Mouse (Mus musculus) small intestine, adult 2 months (tissue): ENCODE results near the gene Zbed4.

Experiments used
- CTCF ChIP-seq: fragments of 200-500 bp; IDR thresholded peaks from 2 replicates; pipeline ENCODE4 v1.5.1; 2012; ENCODE audit warnings: low read depth, mild to moderate bottlenecking, control low read depth, inconsistent platforms, low read length, moderate library complexity, mixed read lengths; ENCODE audit not compliant: insufficient replicate concordance, insufficient read length; ENCODE audit errors: extremely low read depth
- POLR2A ChIP-seq: fragments of 200-500 bp; IDR thresholded peaks from 2 replicates; pipeline ENCODE4 v1.6.1; 2012; ENCODE audit warnings: low read depth, mild to moderate bottlenecking, control low read depth, inconsistent platforms, low read length, moderate library complexity

- TF ChIP-seq CTCF (no peak), POLR2A (no peak)
Observed at GRCm38 (mm10) chr15:88821403-88821802, 69.9 kb downstream of the Zbed4 start.
